Comparison of ENCODE assay signal across 16 mouse cellular contexts in genomic region chr19:40311631-40312030, GRCm38 (mm10).
"Had no signal": no experiment of that assay in that cellular context is flagged by ENCODE, and none has a peak within 500 bp of the region (broad histone marks: within the 10 kb centered on the region; RNA-seq: fewer than 3 reads in every experiment).

No protein-coding gene starts in this region.

- DNase-seq: heart, postnatal 10 days; heart, postnatal 14 days; heart, postnatal 36 days; heart, postnatal 4 days; kidney, adult 11 months; kidney, adult 18-20 months; kidney, adult 2 months; kidney, adult 8-10 months; kidney, adult 9 months; kidney, postnatal 10 days; kidney, postnatal 14 days; kidney, postnatal 25 days; kidney, postnatal 36 days; kidney, postnatal 4 days; layer of hippocampus, adult 9-11 months; layer of hippocampus, postnatal 36 days had no signal
